Mouse (Mus musculus) lung, adult 2 months (tissue): Measurements from ENCODE around the gene Chrnb4.

ENCODE experiments used
- CTCF ChIP-seq: fragments of 200-500 bp; IDR thresholded peaks from 2 replicates; pipeline ENCODE4 v1.5.1; 2011; ENCODE audit warnings: mild to moderate bottlenecking, low read length, control low read depth; ENCODE audit not compliant: insufficient read depth
- POLR2A ChIP-seq: fragments of 200-500 bp; IDR thresholded peaks from 2 replicates; pipeline ENCODE4 v1.6.1; 2011; ENCODE audit warnings: low read depth, mild to moderate bottlenecking, control low read depth, low read length, borderline replicate concordance; ENCODE audit errors: extremely low read depth

- TF ChIP-seq CTCF (peak; percentile 62), POLR2A (no peak)
These were observed 24.5 kb downstream of the Chrnb4 start for GRCm38 (mm10) chr9:55023902-55024583.
